ENCODE assay signal across 8 mouse cellular contexts in the genomic region with DNA sequence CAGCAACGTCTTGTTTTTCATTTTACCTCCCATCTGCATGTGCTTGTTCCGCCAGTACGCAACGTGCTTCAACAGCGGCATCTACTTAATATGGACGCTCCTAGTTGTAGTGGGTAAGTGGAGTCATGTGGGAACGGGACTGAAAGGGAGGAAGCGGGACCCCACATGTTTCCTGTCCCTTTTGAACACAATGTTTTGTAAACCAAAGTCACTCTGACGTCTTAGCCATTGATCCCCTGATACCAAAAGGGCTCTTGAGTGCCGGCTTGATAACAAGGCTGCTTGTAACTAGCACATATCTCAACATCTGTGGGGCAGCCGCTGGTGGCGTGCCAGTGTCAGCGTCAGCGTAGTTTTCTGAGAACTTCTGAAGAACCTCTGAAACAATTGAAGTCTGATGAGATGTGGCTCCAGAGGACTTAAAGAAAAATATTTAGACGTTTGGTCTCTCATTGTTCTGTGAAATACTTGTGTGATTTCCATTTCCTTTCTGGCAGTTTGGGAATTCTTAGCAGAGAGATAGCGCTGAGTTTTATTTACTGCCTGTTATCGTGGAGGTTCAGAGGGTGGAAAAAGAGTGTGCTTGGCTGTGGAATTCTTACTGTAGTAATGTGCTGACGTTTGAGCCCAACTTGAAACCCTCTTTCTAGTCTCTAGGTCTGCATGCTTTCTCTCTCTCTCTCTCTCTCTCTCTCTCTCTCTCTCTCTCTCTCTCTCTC. TPM values are rescaled to one million over a fixed set of nuclear protein-coding genes. Genes with fewer than 3 reads are reported as not detected.
A peak's percentile ranks its signal among the peaks of the same experiment; 100 is the strongest.
DNase-seq lines count a peak whose midpoint lies in the region; ATAC-seq lines count a peak whose summit lies in the region.

No protein-coding gene starts in this region.

- peak overlapping the region; percentile 7 for H3K4me3 ChIP-seq in hindbrain, embryonic 10.5 days
- peak overlapping the region; percentile 34 for H3K4me3 ChIP-seq in limb, embryonic 13.5 days
- 0 out of 2 replicates have a peak overlapping the region, but pooled peaks have one; percentile 5 for H3K4me3 ChIP-seq in midbrain, embryonic 13.5 days (replicated peaks)

- peak overlapping the region; percentile 59 for H3K4me2 ChIP-seq in limb, embryonic 13.5 days (replicated peaks)
- peak overlapping the region; percentile 37 for H3K4me2 ChIP-seq in midbrain, embryonic 13.5 days (replicated peaks)

- H3K27me3 ChIP-seq in hindbrain, embryonic 10.5 days (ENCODE audit: insufficient read depth, poor library complexity, severe bottlenecking), result no peaks in the 10 kb centered on the region
- no peaks in the 10 kb centered on the region for H3K27me3 ChIP-seq in limb, embryonic 13.5 days
- H3K27me3 ChIP-seq in midbrain, embryonic 13.5 days, result no peaks in the 10 kb centered on the region

- no peaks in the 10 kb centered on the region; the same call in 1 of the 2 replicates for H3K4me1 ChIP-seq in hindbrain, embryonic 10.5 days (replicated peaks)
- H3K4me1 ChIP-seq in limb, embryonic 13.5 days, result no peaks in the 10 kb centered on the region
- no peaks in the 10 kb centered on the region for H3K4me1 ChIP-seq in midbrain, embryonic 13.5 days (replicated peaks)

- peak; percentile 58; the same call in 1 of the 2 replicates for ATAC-seq in erythroblast, adult 5-6 weeks (replicated peaks; ENCODE audit: low FRiP score, poor library complexity, severe bottlenecking)
- ATAC-seq in limb, embryonic 13.5 days (ENCODE audit: low FRiP score, low read depth), result no peak
- no peak for ATAC-seq in midbrain, embryonic 13.5 days

- 47% methylated on average over 18 of the region's 18 CpGs for WGBS in hindbrain, embryonic 10.5 days
- WGBS in limb, embryonic 13.5 days, result 34% methylated on average over 18 of the region's 18 CpGs
- WGBS in midbrain, embryonic 13.5 days, result 48% methylated on average over 18 of the region's 18 CpGs

- intact Hi-C loops in gastrocnemius, postnatal 36 days (cut with DNase I), result no loop called here

- peak; percentile 32 for DNase-seq in ovary, postnatal 36 days (ENCODE audit: low spot score)
- DNase-seq in ovary, postnatal 10 days (ENCODE audit: low spot score), result no peak
- peak; percentile 8 for DNase-seq in hindbrain, embryonic 10.5 days (ENCODE audit: low spot score)
- DNase-seq in thymus, postnatal 25 days, result peak; percentile 58
- no peak for DNase-seq in gastrocnemius, postnatal 36 days

- no peaks in the 10 kb centered on the region for H3K36me3 ChIP-seq in hindbrain, embryonic 10.5 days
- peaks cover 5% of the 10 kb centered on the region for H3K36me3 ChIP-seq in limb, embryonic 13.5 days
- H3K36me3 ChIP-seq in midbrain, embryonic 13.5 days, result no peaks in the 10 kb centered on the region

- no peaks in the 10 kb centered on the region for H3K9me3 ChIP-seq in hindbrain, embryonic 10.5 days
- H3K9me3 ChIP-seq in limb, embryonic 13.5 days, result no peaks in the 10 kb centered on the region
- no peaks in the 10 kb centered on the region for H3K9me3 ChIP-seq in midbrain, embryonic 13.5 days

- H3K27ac ChIP-seq in hindbrain, embryonic 10.5 days, result no peak overlapping the region
- H3K27ac ChIP-seq in limb, embryonic 13.5 days, result no peak overlapping the region
- no peak overlapping the region for H3K27ac ChIP-seq in midbrain, embryonic 13.5 days

- H3K9ac ChIP-seq in limb, embryonic 13.5 days, result peak overlapping the region; percentile 32
- H3K9ac ChIP-seq in midbrain, embryonic 13.5 days (replicated peaks), result no peak overlapping the region

RNA-seq across cellular contexts. Expression of a gene that starts 12.1 kb away (rescaled TPM):
- total RNA-seq in erythroblast, adult 5-6 weeks (2015; ENCODE audit: low replicate concordance), result not detected in 2 replicates
- 0.43 and 1.3 TPM in 2 replicates for total RNA-seq in erythroblast, adult 5-6 weeks (2017; ENCODE audit: low replicate concordance)
- polyA plus RNA-seq in hindbrain, embryonic 10.5 days (2016; fragmentation: Nextera tagmentation; extraction: Ambion mirVana), result 9.4 and 11.3 TPM in 2 replicates
- polyA plus RNA-seq in limb, embryonic 13.5 days (2015; fragmentation: Nextera tagmentation; extraction: Ambion mirVana), result 13.6 and 16.0 TPM in 2 replicates
- 19.4 and 19.9 TPM in 2 replicates for polyA plus RNA-seq in midbrain, embryonic 13.5 days (2015; fragmentation: Nextera tagmentation; extraction: Ambion mirVana)
- total RNA-seq in gastrocnemius, postnatal 36 days (2021), result 1 to 10 TPM; 2.0 to 2.4 TPM

RNA-seq across cellular contexts. Expression of a gene that starts 29.1 kb away (rescaled TPM):
- total RNA-seq in erythroblast, adult 5-6 weeks (2015; ENCODE audit: low replicate concordance), result 866 and 945 TPM in 2 replicates
- total RNA-seq in erythroblast, adult 5-6 weeks (2017; ENCODE audit: low replicate concordance), result 159 and 357 TPM in 2 replicates
- polyA plus RNA-seq in hindbrain, embryonic 10.5 days (2016; fragmentation: Nextera tagmentation; extraction: Ambion mirVana), result 569 and 645 TPM in 2 replicates
- polyA plus RNA-seq in limb, embryonic 13.5 days (2015; fragmentation: Nextera tagmentation; extraction: Ambion mirVana), result 670 and 677 TPM in 2 replicates
- polyA plus RNA-seq in midbrain, embryonic 13.5 days (2015; fragmentation: Nextera tagmentation; extraction: Ambion mirVana), result 459 and 472 TPM in 2 replicates
- total RNA-seq in gastrocnemius, postnatal 36 days (2021), result 100 to 1,000 TPM; 326 to 382 TPM

Comparison
In these comparisons a context has a peak if more than half of its experiments do, and no peak if none do; other contexts are left out.
1. DNase-seq: peak in ovary, postnatal 36 days (single experiment), hindbrain, embryonic 10.5 days (single experiment) and thymus, postnatal 25 days (single experiment); none in ovary, postnatal 10 days (single experiment) and gastrocnemius, postnatal 36 days (0 of 2).
2. Peak in every context shown above with its lines, with median percentiles within 50 percentile points of each other: H3K4me3 ChIP-seq.